Mouse (Mus musculus): ENCODE data around the gene Bank1.

GRCm38 (mm10) chr3:136287883-136288282 lies 38.0 kb downstream of the Bank1 start:
- TF ChIP-seq CTCF (IDR thresholded peaks at IDR 0.05; ENCODE audit: low read depth) (no peak), EP300 (IDR thresholded peaks at IDR 0.05; ENCODE audit: low read depth) (no peak)
